Mouse (Mus musculus) gastrocnemius, postnatal 10 days (tissue): ENCODE results near the gene Smim12. TPM values are rescaled to one million over a fixed set of nuclear protein-coding genes. Genes with fewer than 3 reads are reported as not detected.

ENCODE experiments used
- DNase-seq: peaks from one replicate; pipeline ENCODE4 v3.0.0; 2021; ENCODE audit warnings: mixed read lengths
- total RNA-seq, 2 experiments: library from RNA; stranded (reverse); gene quantifications; 2 replicates each; pipeline ENCODE4 v1.2.3; 2021

The Smim12 gene
- total RNA-seq, 2 experiments from 2014 or later, result 29.1 to 32.7 TPM

DNA sequence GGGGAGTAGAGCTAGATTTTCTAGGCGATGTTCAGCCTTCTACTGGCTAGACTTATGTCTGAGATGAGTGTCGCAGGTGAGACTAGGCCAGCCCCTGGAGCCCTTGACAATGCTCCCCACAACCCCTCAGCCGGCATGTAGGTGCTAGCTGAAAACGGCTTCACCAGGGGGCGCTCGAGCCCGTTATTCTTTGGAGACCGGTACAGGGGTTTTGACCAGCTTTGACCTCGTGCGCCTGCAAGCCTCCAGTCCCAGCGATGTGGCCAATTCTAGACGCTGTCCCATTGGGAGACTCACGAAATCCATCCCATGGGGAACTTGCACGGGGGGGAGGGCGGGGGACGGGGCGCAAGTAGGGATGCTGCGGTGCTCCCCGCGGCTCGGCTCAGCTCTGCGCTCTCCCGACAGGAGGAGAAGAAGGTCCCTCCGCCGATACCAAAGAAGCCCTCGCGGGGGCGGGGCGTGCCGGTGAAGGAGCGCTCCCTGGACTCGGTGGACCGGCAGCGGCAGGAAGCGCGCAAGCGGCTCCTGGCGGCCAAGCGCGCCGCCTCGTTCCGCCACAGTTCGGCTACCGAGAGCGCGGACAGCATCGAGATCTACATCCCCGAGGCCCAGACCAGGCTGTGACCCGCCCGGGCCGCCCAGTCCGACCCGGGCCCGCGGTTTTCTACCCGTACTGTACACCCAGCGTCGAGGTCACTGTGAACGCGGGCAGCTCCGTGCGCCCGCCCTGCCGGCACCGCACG is 7.7 kb upstream of the Smim12 start:
- peak; percentile 93 for DNase-seq

DNA sequence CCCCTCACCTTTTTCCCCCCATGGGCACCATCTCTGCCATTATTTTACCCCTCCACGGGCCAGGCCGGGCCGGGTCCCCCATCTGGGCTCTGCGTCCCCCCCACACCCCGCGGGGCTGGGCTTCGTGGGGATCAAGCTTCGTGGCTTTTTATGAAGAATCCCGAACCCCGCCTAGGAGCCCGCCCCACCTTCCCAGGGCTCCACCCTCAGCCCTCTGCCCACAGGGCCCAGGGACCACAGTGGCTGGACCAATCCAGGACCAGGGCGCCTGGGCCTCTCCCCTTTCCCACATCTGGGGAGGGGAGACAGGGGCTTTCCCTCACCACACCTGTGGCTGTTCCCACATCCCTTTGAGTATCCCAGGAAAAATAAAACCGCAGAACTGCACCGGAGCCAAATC is 7.0 kb upstream of the Smim12 start:
- no peak for DNase-seq

DNA sequence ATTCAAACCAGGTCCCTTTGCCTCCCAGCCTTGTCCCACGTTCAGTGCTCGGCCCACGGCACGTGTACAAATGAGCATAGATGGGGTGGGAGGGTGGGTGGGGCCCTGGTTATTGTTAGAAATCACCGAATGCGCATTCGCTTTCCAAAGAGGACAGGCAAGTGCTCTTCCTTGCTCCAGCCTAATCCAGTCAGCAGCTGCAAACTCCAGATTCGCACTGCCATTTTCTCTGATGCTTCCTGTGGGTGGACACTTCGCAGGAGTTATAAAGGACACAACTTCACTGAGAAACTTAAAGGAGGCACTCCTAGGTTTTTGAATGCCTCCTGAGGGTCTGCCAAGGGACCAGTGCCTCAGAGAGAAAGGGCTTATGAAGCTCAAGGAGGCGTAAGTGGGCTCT is 6.3 kb upstream of the Smim12 start:
- DNase-seq, result no peak

DNA sequence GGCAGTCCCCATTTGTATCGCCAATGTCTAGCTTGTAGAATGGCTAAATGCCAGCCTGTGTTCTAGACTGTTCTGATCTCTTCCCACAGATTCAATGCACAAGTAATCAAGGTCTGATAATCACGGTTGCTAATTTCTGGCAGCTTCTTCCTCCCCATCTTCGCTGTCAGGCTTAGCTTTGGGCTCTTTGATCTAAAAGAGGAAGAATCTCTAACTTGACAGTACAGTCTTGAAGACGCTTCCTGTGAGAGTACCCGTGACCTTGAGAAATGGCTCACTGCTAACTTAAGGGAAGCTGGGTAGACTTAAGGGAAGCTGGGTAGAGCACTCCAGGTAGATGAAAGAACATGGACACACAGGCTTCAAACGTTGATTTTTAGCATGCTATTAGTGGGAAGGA is 888 bp upstream of the Smim12 start:
- DNase-seq, result no peak

DNA sequence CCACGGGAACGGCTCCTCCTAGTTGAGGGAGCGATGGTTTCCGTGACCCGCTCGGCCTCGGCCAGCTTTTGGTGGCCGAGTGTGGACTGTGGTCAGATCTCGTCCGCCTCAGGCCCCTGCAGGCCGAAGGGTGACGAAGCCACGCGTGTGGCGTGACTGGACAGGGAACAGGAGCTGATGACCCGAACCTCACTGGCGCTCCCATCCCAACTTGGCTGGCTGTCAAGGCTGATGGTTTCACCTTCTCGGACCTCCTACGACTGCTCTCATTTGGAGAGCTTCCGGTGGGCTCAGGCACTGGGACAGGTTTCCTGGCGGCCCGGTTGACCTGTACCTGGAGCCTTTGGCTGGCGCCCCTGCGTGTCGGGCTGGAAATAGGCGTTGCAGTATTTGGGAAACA is 369 bp downstream of the Smim12 start:
- DNase-seq, result no peak

DNA sequence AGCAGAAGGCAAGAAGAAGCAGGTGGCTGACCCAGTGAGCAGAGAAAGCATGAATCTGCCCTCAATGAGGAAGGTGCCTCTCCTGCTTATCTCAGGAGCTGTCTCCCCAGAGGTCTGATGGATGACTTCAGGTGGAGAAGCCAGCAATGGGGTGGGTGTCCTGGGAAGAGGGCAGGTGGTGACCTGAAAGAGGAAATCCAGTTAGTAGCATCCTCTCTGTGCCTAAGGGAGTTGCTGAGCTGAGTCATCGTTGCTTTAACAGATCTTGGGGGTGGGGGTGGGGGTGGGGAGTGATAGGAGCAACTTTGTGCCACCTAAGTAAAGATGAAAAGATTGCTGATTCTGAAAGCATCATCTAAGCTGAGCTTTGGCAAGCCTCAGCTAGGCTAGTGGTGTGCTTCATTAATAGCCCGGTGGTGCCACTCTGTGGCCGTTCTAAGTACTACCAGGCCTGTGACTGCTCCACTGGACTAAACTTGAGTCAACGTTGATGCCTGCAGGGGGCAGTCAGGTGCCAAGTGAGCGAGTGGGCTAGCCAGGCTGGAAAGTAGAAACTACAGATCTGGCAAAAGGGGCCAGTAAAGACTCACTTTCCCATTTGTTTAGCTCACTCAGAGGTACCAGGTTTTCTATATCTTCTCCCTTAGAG is 6.2 kb downstream of the Smim12 start:
- peak; percentile 96 for DNase-seq

DNA sequence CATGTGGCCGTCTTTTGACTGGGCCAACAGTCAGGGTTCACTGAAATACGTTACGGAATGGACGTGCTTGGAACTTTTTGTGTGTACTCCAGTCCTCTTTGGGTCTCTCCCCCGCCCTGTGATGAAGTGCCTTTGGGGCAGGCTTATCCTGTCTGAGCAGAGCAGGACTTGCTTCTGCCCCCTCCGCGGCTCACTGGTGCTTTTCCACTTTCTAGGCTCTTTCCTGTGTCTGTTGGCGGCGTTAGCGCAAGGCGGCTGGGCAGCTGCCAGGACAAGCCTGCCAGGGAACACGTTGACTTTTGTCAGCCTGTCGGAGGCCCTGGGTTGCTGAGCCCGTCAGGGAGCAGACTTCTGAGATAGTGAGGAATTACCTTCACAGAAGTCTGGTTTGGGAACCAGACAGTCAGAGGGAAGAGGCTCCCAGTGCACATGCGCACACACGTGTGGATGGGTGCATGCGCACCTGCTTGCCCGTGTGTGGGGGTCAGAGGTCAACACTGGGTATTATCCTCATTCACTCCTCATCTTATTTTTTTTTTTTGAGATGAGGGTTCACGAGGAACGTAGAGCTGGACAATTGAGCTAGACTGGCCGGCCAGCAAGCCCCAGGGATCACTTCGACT is 8.5 kb downstream of the Smim12 start:
- DNase-seq, result peak; percentile 54

DNA sequence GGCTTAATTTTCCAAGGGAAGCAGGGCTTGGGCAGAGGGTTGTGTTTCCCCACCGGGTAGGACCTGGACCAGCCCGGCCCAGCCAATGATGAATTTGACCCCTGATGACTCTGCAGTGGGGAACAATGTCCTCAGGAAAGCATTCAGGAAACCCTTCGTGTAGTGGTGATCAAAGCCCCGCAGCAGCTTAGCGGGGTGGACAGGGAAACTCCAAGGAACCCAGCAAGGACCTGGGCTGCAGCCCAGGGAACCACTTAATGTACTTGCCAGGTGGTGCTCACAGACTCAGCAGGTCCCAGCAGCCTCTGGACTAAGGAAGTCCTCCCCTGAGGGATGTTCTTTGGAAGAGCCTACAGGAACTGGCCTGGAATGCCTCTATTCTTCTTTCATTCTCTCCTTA is 13.2 kb downstream of the Smim12 start:
- DNase-seq, result no peak

DNA sequence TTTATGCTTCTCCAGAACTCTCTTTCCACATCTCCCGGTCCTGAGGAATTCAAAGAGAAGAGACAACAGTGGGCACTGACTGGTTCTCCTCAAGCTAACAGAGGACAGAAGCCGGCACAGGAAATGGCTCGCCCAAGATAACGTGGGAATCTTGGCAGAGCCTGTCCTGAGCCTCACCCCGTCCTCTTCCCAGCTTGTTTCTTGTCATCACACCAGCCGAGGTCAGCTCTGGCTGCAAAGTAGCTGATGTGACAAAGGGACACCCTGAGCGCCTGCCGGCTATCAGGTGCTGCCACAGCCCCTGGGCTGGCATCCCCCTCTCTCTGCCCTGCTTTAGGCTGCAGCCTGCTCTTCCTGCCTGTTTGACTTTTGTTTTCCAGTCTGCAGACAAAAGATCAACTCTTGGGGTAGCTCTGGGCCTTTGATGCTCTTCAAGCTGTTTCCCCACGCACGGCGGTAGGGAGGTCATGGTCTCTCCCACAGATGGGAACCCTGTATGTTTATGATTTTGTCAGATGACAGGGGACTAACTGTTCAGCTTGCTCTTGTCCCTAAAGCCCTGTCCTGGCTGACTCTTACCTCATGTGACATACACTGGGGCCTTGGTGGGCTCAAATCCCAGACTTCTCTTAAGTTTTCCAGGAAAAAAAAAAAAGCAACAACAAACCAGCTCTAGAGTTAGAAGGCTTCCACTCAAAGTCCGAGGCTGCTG is 14.8 kb downstream of the Smim12 start:
- DNase-seq, result no peak

DNA sequence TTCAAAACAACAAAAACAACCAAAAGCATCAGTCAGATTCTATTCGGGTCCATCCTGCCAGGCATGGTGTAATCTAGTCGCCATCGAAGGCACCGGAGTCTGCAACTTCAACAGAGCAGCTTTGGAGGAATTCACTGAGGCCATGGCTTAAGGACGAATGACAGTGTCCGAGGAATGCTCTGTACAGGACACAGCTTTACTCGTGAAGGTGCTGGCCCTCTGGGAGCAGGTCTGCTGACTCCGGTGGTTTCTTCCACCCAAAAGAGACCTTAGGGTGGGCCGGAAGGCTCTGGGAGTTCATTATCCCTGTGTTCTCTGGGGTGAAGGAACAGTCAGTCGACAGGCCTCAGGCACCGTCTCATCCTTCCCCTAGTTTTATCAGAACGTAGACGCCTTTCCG is 18.0 kb downstream of the Smim12 start:
- no peak for DNase-seq

DNA sequence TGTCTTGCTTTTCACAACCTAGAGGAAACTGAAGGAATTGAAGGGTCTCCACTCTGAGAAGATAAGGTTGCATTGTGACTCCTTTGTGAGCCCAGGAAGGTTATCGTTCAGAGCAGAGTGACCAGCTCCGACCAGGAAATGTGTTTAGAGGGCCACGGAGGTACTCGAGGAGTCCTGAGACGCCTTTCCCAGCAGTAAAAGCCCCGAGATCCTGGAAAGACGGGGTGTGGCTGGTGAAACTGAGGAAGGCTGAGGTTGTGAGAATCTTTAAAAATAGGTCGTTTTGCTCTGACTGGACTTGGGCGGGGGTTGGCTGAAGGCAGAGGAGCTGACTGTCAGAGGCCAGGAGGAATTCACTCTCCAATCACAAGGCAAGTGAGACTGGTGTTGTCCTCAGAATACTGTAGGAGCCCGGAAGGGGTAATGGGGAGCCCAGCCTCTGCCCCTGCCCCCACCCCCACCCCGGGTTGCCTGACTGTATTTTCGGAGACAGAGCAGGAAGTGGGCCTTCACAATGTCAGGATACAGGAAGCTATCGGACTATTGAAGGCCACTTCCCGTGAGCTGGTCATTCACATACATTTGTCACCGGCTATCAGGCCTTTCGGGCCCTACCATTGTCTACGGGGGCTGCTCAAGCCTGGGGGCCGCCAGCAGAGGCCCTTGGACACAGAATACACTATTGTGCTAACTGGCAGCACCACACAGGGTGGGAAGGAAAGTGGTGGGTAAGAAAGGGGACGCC is 20.0 kb downstream of the Smim12 start:
- DNase-seq, result no peak

DNA sequence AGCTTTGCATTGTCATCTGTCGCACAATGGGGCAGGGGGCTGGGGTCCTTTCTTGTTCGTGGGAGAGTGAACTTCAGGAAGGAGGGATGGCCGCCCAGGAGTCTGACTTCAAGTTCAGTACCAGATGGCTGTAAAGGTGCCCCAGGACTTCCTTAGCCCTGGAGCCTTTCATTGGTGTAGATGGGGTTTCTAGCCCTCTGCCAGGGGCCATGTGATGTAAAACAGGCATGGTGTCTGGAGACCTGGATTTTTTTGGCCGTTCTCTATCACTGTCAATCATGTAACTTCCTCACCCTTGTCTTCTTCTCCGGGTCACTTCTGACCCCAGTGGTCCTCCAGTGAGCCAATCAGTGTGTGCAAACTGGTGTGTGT is 20.6 kb downstream of the Smim12 start:
- DNase-seq, result no peak

DNA sequence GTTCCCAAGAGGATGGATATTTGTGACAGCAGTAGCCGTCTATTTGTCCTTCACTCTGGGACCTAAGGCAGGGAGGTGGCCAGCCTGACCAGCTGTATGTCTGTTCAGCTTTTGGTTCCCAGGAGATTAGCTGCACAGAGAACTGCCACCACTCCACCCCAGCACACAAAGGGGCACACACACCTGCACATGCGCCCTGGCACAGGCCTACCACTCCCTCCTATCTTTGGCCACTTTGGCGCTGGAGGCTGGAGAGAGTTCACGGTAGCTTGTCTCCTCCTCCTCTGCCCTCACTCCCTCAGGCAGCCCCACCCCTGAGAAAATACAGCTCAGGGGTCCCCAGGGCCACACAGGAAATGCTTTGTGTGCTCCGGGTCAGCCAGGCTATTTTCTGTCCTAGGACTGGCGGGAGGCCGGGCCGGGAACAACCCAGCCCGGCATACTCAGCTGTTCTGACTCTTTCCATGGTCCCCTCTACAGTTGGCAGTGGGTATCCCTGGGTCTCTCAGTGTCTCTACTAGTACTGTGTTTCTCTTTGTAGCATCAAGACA is 34.9 kb downstream of the Smim12 start:
- peak; percentile 29 for DNase-seq

DNA sequence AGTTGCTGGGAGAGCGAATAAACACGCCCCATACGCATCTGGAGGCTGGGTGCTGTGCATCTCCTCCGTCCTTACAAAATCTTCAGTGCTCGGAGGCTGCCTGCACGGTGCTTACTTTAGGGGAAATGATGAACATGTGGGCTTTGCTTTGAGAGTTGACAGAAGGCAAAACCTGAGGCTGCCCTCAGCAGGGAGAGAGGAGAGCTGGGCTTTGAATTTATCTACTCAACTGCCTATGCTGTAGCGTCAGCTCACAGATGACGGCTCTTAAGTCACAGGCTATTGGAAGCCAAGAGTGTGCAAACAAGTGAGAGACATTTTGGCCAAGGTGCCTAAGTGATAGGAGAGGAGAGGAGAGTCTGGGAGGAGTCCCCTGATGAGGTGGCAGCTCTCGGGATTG is 35.7 kb downstream of the Smim12 start:
- DNase-seq, result no peak

DNA sequence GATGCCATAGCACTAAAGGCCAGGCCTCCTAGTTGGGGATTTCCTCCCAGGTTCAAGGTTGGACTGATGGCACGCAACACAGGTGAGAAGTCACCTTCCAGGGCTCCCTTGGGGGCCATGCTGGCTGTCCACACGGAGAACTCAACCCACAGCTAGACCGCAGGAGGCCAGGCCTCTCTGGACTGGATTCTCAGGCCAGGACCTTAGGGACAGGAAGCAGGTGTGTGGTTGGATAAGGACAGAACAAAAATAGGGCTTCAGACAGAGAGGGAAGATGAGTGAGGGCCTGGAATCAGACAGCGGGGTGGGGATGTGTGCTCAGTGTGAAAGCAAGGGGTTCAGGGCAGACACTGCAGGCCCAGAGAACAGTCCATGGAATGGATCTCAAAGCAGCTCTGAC is 43.3 kb downstream of the Smim12 start:
- no peak for DNase-seq

DNA sequence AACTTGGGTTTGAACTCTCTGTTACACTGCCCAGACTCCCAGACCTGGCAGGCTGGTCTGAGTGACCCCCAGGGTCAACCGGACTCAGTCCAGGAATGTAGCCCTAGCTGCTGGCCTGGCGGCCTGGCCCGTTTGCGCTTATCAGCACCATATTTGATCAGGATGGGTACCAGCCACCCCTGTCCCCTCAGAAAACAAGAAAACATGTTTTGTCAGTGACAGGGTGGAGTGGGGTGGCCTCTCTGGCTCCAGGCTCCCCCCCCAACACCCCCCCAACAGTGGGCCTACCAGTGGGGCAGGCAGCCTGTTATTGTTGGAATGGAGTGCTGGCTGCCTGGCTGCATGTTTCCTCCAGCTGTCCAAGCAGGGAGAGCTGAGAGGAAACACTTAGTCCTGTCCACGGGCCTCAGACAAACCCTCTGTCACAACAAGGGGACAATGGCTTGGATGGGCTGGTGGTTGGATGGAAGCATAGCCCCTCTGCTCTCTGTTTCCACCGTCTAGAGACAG is 45.5 kb downstream of the Smim12 start:
- DNase-seq, result peak; percentile 15

DNA sequence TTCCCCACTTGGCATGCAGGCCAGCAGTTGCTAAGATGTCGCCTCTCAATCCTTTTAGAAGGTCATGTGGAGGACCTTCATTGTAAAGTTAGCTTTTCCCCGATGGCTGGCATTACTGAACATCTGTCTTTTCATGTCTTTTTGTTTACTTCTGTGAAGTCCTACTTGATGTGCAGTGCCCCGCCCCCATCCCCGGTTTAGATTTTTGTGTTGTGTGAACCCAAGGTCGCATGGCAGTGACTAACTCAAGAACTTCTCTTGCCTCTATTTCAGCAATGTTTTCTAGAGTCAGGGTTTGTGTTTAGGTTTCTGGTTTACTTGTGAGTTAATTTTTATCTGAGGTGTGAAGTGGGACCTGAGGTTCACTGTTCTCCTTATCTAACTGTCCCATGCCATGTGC is 49.0 kb downstream of the Smim12 start:
- no peak for DNase-seq
